Mouse (Mus musculus) ES-E14 (cell line): ENCODE results near the gene Rab4b.

ENCODE experiments used
- CHD2 ChIP-seq: IDR thresholded peaks from 2 replicates; pipeline ENCODE4 v1.6.1; 2014; ENCODE audit warnings: mild to moderate bottlenecking, low read depth, low read length, inconsistent platforms
- HCFC1 ChIP-seq: IDR thresholded peaks from 2 replicates; pipeline ENCODE4 v1.6.1; 2012; ENCODE audit warnings: low read length, inconsistent platforms, borderline replicate concordance; ENCODE audit not compliant: insufficient read depth
- ZC3H11A ChIP-seq: IDR thresholded peaks from 2 replicates; pipeline ENCODE4 v1.6.1; 2012; ENCODE audit warnings: low read depth, mild to moderate bottlenecking, inconsistent platforms, low read length, borderline replicate concordance
- ZNF384 ChIP-seq: IDR thresholded peaks from 2 replicates; pipeline ENCODE4 v1.6.1; 2012; ENCODE audit warnings: low read depth, low read length, inconsistent platforms

DNA sequence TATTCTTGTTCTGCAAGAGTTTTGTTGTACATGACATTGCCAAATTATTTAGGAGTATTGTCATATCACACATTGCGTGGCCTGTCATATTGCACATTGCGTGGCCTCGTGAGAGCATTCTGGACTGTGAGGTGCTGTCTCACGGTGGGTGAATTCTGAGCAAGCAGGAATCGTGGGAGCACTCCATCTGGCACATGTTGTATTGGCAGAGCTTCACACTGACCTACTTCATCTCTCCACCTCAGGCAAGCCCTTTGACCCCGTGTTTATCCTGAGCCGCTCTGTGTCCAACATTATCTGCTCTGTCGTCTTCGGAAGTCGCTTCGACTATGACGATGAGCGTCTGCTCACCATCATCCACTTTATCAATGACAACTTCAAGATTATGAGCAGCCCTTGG is 49.8 kb downstream of the Rab4b start:
- TF ChIP-seq ZNF384, result no peak
- no peak for TF ChIP-seq CHD2
- TF ChIP-seq ZC3H11A, result no peak
- TF ChIP-seq HCFC1, result no peak
